Mouse (Mus musculus) neural tube, embryonic 15.5 days (tissue): Measurements from ENCODE around the gene Nog. TPM values are rescaled to one million over a fixed set of nuclear protein-coding genes. Genes with fewer than 3 reads are reported as not detected.

ENCODE experiments used
- ATAC-seq: fragments of 200-750 bp; cut with Nextera tagmentation; 2 replicates; pipeline ENCODE4 v1.8.0; 2017; ENCODE audit warnings: mild to moderate bottlenecking, moderate TSS enrichment, moderate library complexity; ENCODE audit not compliant: low FRiP score
- H3K27ac ChIP-seq: fragments of 300-500 bp; sonication (generic); replicated peaks from 2 replicates; pipeline ENCODE4 v1.5.1; 2015; ENCODE audit warnings: mild to moderate bottlenecking, inconsistent platforms
- H3K27me3 ChIP-seq: fragments of 300-500 bp; sonication (generic); replicated peaks from 2 replicates; pipeline ENCODE4 v1.6.1; 2015; ENCODE audit warnings: inconsistent platforms
- H3K36me3 ChIP-seq: fragments of 300-500 bp; sonication (generic); 2 replicates; pipeline ENCODE4 v1.6.1; 2015; ENCODE audit warnings: inconsistent platforms
- H3K4me1 ChIP-seq: fragments of 300-500 bp; sonication (generic); 2 replicates; pipeline ENCODE4 v1.6.1; 2015; ENCODE audit warnings: inconsistent platforms
- H3K4me2 ChIP-seq: fragments of 300-500 bp; sonication (generic); 2 replicates; pipeline ENCODE4 v1.6.1; 2015; ENCODE audit warnings: inconsistent platforms, mild to moderate bottlenecking, moderate library complexity
- H3K4me3 ChIP-seq: fragments of 300-500 bp; sonication (generic); replicated peaks from 2 replicates; pipeline ENCODE4 v1.5.1; 2015; ENCODE audit warnings: mild to moderate bottlenecking, inconsistent platforms
- H3K9ac ChIP-seq: fragments of 300-500 bp; sonication (generic); replicated peaks from 2 replicates; pipeline ENCODE4 v1.6.1; 2015; ENCODE audit warnings: mild to moderate bottlenecking, inconsistent platforms
- H3K9me3 ChIP-seq: fragments of 300-500 bp; sonication (generic); replicated peaks from 2 replicates; pipeline ENCODE4 v1.6.1; 2016; ENCODE audit warnings: inconsistent platforms
- WGBS: fragments of 180-500 bp; shearing (Covaris S2); methylation state at CpG from one replicate; pipeline ENCODE4 v1.1.7; 2015; ENCODE audit warnings: mixed read lengths; 5-methylcytosine and 5-hydroxymethylcytosine counted together
- polyA plus RNA-seq: library from polyadenylated mRNA; unstranded; fragments of >200 nt; fragmentation: Nextera tagmentation; extraction: Ambion mirVana; gene quantifications from 2 replicates; pipeline ENCODE4 v1.2.1, GENCODE M21; 2015

Gene Nog
- polyA plus RNA-seq, 1 experiment from 2014 or later = 5.1 TPM

DNA sequence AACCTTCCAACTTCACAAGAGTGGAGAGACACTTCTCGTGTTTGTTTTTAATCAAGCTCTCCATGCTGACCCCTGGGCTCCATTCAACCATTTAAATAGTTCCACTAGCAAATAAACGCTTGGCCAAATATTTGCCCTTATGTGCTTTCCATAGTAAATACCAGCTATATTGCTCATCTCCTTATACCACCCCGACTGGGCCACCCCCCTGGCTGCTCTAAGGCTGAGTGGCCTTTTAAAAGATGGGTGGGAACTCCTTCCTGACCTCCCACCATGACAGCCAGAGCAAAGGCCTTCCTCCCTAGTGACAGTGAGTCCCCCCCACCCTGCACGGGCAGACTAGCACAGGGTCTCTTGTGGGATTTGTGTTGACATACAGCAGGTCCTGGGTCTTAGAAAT is 37.1 kb downstream of the Nog start:
- Histone ChIP-seq H3K4me1 (0 out of 2 replicates have a peak, but pooled peaks cover 4% of the 10 kb centered on the region), H3K27ac (no peak overlapping the region), H3K9ac (no peak overlapping the region), H3K27me3 (no peaks in the 10 kb centered on the region), H3K9me3 (no peaks in the 10 kb centered on the region), H3K36me3 (no peaks in the 10 kb centered on the region), H3K4me2 (no peak overlapping the region), H3K4me3 (no peak overlapping the region)
- ATAC-seq = no peak
- WGBS = 78% methylated on average over 4 of the region's 4 CpGs

GRCm38 (mm10) chr11:89259338-89259915 is 42.7 kb downstream of the Nog start:
- H3K9ac ChIP-seq = no peak overlapping the region
- H3K36me3 ChIP-seq = no peaks in the 10 kb centered on the region
- 0 out of 2 replicates have a peak, but pooled peaks cover 4% of the 10 kb centered on the region for H3K4me1 ChIP-seq
- no peaks in the 10 kb centered on the region for H3K27me3 ChIP-seq
- H3K9me3 ChIP-seq = no peaks in the 10 kb centered on the region
- H3K4me2 ChIP-seq = no peak overlapping the region
- no peak for ATAC-seq
- WGBS = 36% methylated on average over 7 of the region's 7 CpGs
- no peak overlapping the region for H3K27ac ChIP-seq
- no peak overlapping the region for H3K4me3 ChIP-seq

DNA sequence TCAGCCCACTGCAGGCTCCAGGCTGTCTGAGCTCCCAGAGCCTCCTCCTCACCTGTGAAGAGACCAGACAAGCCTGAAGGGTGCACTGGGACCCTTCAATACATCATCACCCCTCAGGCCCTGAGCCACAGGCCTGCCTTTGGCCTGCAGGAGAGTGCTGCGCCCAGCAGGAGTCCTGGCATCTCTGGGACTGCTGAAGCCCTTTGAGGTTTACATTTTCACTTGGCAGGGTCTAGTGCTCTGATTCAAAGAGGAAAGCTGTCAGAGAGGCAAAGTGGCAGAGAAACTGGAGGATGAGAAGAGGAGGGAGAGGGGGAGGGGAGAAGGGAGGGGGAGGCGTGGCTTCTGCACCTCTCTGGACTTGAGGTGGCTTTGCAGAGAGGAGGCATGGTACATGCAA is 44.2 kb downstream of the Nog start:
- ATAC-seq = no peak
- Histone ChIP-seq H3K9ac (no peak overlapping the region), H3K4me2 (no peak overlapping the region), H3K27ac (no peak overlapping the region), H3K36me3 (no peaks in the 10 kb centered on the region), H3K9me3 (no peaks in the 10 kb centered on the region), H3K27me3 (no peaks in the 10 kb centered on the region), H3K4me1 (no peaks in the 10 kb centered on the region), H3K4me3 (no peak overlapping the region)
- whole genome bisulfite sequencing = 83% methylated on average over 2 of the region's 2 CpGs

DNA sequence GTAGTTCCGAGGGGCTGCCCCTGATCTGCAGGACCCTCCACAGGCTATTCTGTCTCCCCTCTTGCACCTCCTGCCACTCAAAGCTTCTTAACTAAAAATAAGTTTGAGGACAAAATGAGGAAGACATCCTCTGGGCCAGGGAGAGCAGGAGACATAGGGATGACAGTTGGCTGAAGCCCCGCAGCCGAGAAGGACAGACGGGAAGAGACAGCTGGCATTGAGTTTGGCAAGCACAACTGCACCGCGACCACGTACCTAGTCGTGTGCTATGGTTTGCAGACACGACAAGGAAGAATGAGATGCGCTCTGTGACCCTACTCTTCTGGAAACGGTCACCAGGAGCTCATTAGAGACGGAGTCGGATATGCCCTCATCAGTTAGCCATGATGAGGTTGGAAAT is 48.2 kb downstream of the Nog start:
- Histone ChIP-seq H3K27me3 (no peaks in the 10 kb centered on the region), H3K4me2 (no peak overlapping the region), H3K4me1 (no peaks in the 10 kb centered on the region), H3K9ac (no peak overlapping the region), H3K27ac (no peak overlapping the region), H3K9me3 (no peaks in the 10 kb centered on the region), H3K36me3 (no peaks in the 10 kb centered on the region), H3K4me3 (no peak overlapping the region)
- 89% methylated on average over 13 of the region's 13 CpGs for WGBS
- no peak for ATAC-seq

Other genes with a start within 250 kb of the Nog start
- 16.0 and 17.5 TPM in 2 replicates for gene Dgke, start 235.5 kb downstream of the Nog start, polyA plus RNA-seq
- 9.3 TPM in 1 of 2 replicates, not detected in the other for gene Gm525, start 228.5 kb downstream of the Nog start, polyA plus RNA-seq